Mouse (Mus musculus) adrenal gland (tissue): Measurements from ENCODE around the gene Prdm5.

Source experiments
- intact Hi-C: fragments of 180-260 bp; cut with DNase I; formaldehyde crosslinking; loops from one replicate; pipeline ENCODE4 v1.15.1; 2025

The Prdm5 gene

GRCm38 (mm10) chr6:65925737-65926333 lies 147.0 kb downstream of the Prdm5 start:
- intact Hi-C loops, result no loop called here

DNA sequence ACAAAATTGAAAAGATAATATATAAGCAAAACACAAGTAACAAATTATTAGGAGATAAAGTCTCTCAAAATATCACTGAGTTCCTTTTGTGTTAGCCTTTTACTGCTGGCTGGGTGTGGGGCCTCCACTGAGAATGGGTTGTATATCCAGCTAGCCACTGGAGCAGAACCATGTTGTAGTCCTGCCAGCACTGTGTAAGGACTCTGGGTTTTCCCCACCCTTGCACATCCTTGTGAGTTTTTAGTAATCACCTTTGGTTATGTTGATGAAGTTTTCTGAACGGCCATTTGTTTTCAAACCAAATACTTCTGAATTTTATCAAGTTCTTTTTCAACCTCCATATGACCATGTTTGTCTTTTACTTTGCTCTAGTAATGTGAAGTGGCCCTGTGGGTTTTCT lies 151.7 kb downstream of the Prdm5 start:
- intact Hi-C loops, result no loop called here

- intact Hi-C loops, result no loop called here
These were observed 154.0 kb downstream of the Prdm5 start for GRCm38 (mm10) chr6:65932776-65933175.

DNA sequence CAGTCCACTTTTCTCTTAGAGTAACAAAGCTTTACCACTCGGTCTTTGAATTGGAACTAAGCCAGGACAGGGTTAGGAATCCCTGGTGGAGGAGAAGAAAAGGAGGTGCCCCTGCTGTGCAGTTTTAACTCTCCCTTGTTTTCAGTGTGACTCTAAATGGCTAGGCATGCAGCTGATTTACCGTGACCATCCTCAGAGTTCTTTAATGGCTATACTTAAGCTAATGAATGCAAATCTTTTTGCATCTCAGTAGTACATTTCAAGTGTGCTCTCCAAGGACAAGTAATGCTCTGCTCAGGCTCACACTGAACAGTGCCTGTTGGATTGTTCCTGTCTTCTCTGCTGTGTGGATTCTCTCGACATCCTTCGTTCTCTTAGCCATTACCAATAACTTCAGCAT lies 154.4 kb downstream of the Prdm5 start:
- intact Hi-C loops, result no loop called here

DNA sequence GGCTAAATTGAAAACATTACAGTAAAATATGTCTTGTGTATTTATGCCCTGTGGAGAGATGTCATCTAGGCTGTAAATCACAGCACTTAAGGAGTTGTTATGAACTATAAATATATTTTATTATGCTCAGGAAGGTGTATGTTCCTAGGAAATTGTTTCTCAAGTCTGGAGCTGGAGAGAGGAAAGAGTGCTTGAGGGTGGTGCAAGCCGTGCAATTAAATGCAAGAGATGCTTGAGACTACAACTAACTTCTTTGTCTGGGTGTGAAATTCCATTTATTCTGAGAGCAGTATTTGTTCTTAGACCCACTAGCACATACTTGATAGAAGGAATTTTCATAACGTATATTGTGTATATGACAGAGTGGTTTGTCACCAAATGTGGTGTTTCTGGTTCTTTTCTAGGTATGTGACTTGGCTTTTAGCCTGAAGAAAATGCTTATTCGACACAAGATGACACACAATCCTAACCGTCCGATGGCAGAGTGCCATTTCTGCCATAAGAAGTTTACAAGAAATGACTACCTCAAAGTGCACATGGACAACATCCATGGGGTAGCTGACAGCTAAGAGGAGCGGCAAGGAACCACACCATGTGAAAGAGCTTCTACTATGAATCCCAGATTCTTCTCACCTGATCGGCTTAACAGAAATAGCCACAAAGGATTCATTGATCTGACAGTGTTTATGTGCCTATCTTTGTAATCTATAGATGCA lies 156.9 kb downstream of the Prdm5 start:
- intact Hi-C loops, result no loop called here

GRCm38 (mm10) chr6:65950492-65950891 lies 171.7 kb downstream of the Prdm5 start:
- intact Hi-C loops, result no loop called here

GRCm38 (mm10) chr6:65952309-65952708 lies 173.5 kb downstream of the Prdm5 start, which contains the start of gene 4930544G11Rik:
TSS of gene 4930544G11Rik (plus strand) at chr6:65952609.
- intact Hi-C loops, result no loop called here

DNA sequence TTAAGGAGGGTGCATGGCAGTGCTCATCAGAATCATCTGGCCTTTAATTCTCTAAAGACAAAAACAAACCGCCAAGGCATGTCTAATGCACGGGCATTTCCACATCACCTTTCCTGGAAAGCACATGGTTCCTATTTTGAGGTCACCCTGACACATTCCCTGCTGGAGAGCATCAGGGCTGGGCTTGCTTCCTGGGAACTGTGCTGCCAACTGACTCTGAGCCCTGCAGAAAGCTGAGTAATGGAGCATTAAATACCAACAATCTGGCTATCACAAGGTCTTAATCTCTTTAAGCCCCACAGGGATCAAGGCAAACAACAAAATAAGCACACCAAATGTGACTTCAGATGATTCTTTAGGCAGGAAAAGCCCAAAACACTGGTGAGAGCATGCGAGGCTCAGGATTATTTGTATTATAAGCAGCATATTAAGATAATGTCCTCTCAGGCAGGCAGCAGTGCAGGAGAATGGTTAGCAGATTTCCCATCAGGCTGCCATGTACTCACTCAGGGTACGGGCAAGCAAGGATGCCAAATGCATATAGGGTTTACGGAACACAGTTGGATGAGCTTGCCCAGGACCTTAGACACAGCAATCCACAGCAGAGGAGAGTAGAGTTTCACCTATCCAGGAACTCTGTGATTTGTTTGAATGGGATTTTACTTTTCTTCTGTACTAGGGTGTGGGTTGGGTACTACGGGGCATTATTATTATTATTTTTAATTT lies 190.8 kb downstream of the Prdm5 start:
- intact Hi-C loops, result no loop called here

- intact Hi-C loops, result no loop called here
These were observed 191.6 kb downstream of the Prdm5 start for GRCm38 (mm10) chr6:65970410-65970809.
